ENCODE assay signal across 29 mouse cellular contexts in genomic region chr6:98731010-98731530, GRCm38 (mm10).
DNase-seq lines count a peak whose midpoint lies in the region; ATAC-seq and TF ChIP-seq lines count a peak whose summit lies in the region.
"Had no signal": no experiment of that assay in that cellular context is flagged by ENCODE, and none has a peak within 500 bp of the region (broad histone marks: within the 10 kb centered on the region; RNA-seq: fewer than 3 reads in every experiment).

No protein-coding gene starts in this region.

- no peak overlapping the region; the same call in 1 of the 2 replicates for H3K27ac ChIP-seq in lung, embryonic 14.5 days (ENCODE audit: low read depth)
- no peak overlapping the region for H3K27ac ChIP-seq in liver, postnatal 0 days (ENCODE audit: low read depth)
- H3K27ac ChIP-seq: heart, adult 2 months; heart, embryonic 13.5 days; hindbrain, embryonic 12.5 days; kidney, postnatal 0 days; limb, embryonic 15.5 days; macrophage; midbrain, embryonic 10.5 days; neural tube, embryonic 13.5 days had no signal

- TF ChIP-seq EP300 in liver, postnatal 0 days (IDR thresholded peaks at IDR 0.05; ENCODE audit: low read depth) = no peak

- H3K36me3 ChIP-seq in lung, embryonic 14.5 days (ENCODE audit: insufficient read depth) = no peaks in the 10 kb centered on the region
- H3K36me3 ChIP-seq in liver, postnatal 0 days (replicated peaks; ENCODE audit: insufficient read depth, low read length) = no peaks in the 10 kb centered on the region
- H3K36me3 ChIP-seq: G1E; heart, embryonic 13.5 days; hindbrain, embryonic 12.5 days; limb, embryonic 15.5 days; midbrain, embryonic 10.5 days; neural tube, embryonic 13.5 days had no signal

- TF ChIP-seq CTCF in lung, embryonic 14.5 days (IDR thresholded peaks at IDR 0.05; ENCODE audit: low read depth) = no peak
- TF ChIP-seq CTCF in liver, postnatal 0 days (IDR thresholded peaks at IDR 0.05; ENCODE audit: low read depth) = no peak

- no peak overlapping the region for H3K4me3 ChIP-seq in lung, embryonic 14.5 days (ENCODE audit: low read depth, low read length)
- no peak overlapping the region for H3K4me3 ChIP-seq in liver, postnatal 0 days (ENCODE audit: low read depth, low read length)
- H3K4me3 ChIP-seq: erythroblast, embryonic 14.5 days; heart, adult 2 months; heart, embryonic 13.5 days; hindbrain, embryonic 12.5 days; limb, embryonic 15.5 days; midbrain, embryonic 10.5 days; myocyte; neural tube, embryonic 13.5 days had no signal

- no peak overlapping the region for H3K9ac ChIP-seq in lung, embryonic 14.5 days
- H3K9ac ChIP-seq in liver, postnatal 0 days (replicated peaks) = no peak overlapping the region
- H3K9ac ChIP-seq: heart, embryonic 13.5 days; hindbrain, embryonic 12.5 days; limb, embryonic 15.5 days; neural tube, embryonic 13.5 days had no signal

- ATAC-seq in lung, embryonic 14.5 days (ENCODE audit: insufficient read depth) = no peak
- no peak for ATAC-seq in liver, postnatal 0 days
- ATAC-seq: activated CD4-positive, CD25-positive, alpha-beta regulatory T cell, adult 4 months; CD4-positive, CD25-positive, alpha-beta regulatory T cell, adult 4 months; forebrain, embryonic 16.5 days; midbrain, embryonic 16.5 days had no signal

- no peaks in the 10 kb centered on the region for H3K27me3 ChIP-seq in lung, embryonic 14.5 days (ENCODE audit: insufficient read depth, low read length)
- no peaks in the 10 kb centered on the region for H3K27me3 ChIP-seq in liver, postnatal 0 days (ENCODE audit: insufficient read depth, low read length)
- H3K27me3 ChIP-seq: heart, embryonic 13.5 days; hindbrain, embryonic 12.5 days; limb, embryonic 15.5 days; neural tube, embryonic 13.5 days had no signal

- no peak overlapping the region for H3K4me2 ChIP-seq in lung, embryonic 14.5 days
- no peak overlapping the region for H3K4me2 ChIP-seq in liver, postnatal 0 days (ENCODE audit: low read depth, low read length)
- H3K4me2 ChIP-seq: heart, embryonic 13.5 days; hindbrain, embryonic 12.5 days; limb, embryonic 15.5 days; neural tube, embryonic 13.5 days had no signal

- H3K9me3 ChIP-seq in lung, embryonic 14.5 days (ENCODE audit: low read depth, low read length) = no peaks in the 10 kb centered on the region
- H3K9me3 ChIP-seq in liver, postnatal 0 days (ENCODE audit: low read length) = no peaks in the 10 kb centered on the region
- H3K9me3 ChIP-seq: heart, embryonic 13.5 days; hindbrain, embryonic 12.5 days; limb, embryonic 15.5 days; midbrain, embryonic 10.5 days; neural tube, embryonic 13.5 days had no signal

- DNase-seq in adrenal gland, adult 2 months = peak; percentile 12
- no peak for DNase-seq in adrenal gland, adult 8-10 months
- peak; percentile 71 for DNase-seq in lung, embryonic 14.5 days
- DNase-seq in lung, postnatal 4 days = no peak
- peak; percentile 16 for DNase-seq in adipocyte (ENCODE audit: low spot score)
- DNase-seq in gonadal fat pad, adult 2 months (ENCODE audit: low read depth) = peak; percentile 28
- DNase-seq in cerebellum, adult 9-10 months = no peak
- DNase-seq in liver, postnatal 0 days = no peak
- DNase-seq: cerebellum, adult 11-12 months; cerebellum, postnatal 14 days; gastrocnemius, postnatal 10 days; heart, adult 2 months; heart, postnatal 14 days; kidney, adult 18-20 months; left cerebral cortex, postnatal 4 days had no signal

- 0 out of 2 replicates have a peak, but pooled peaks cover 3% of the 10 kb centered on the region for H3K4me1 ChIP-seq in lung, embryonic 14.5 days (ENCODE audit: insufficient read depth)
- no peaks in the 10 kb centered on the region for H3K4me1 ChIP-seq in liver, postnatal 0 days (ENCODE audit: insufficient read depth)
- H3K4me1 ChIP-seq: hindbrain, embryonic 12.5 days; midbrain, embryonic 10.5 days; neural tube, embryonic 13.5 days had no signal

Comparison
In these comparisons a context has a peak if more than half of its experiments do, and no peak if none do; other contexts are left out.
1. DNase-seq: peak in adrenal gland, adult 2 months (single experiment), lung, embryonic 14.5 days (single experiment), adipocyte (single experiment) and gonadal fat pad, adult 2 months (single experiment); none in adrenal gland, adult 8-10 months (single experiment), lung, postnatal 4 days (0 of 2), cerebellum, adult 9-10 months (single experiment) and liver, postnatal 0 days (single experiment).